Mouse (Mus musculus) urinary bladder, postnatal 14 days (tissue): ENCODE measurements at regions not wholly inside any gene's neighbourhood (a gene's known extent, or its start where the extent isn't known, plus 50 kb on each side); places are given as distances from the start of the nearest gene placed in this dataset.
A peak's percentile ranks its signal among the peaks of the same experiment; 100 is the strongest.

ENCODE experiments used
- DNase-seq: peaks from one replicate; pipeline ENCODE4 v3.0.0; 2021; ENCODE audit warnings: low spot score

- no peak for DNase-seq
These were observed 51.9 kb upstream of the Lgalsl start for GRCm38 (mm10) chr11:20882756-20883155.

GRCm38 (mm10) chr11:20883907-20884306 is 53.1 kb upstream of the Lgalsl start:
- DNase-seq, result no peak

GRCm38 (mm10) chr11:20887044-20887443 is 56.2 kb upstream of the Lgalsl start:
- no peak for DNase-seq

GRCm38 (mm10) chr11:20890479-20890878 is 59.6 kb upstream of the Lgalsl start:
- DNase-seq, result no peak

GRCm38 (mm10) chr11:20891711-20892110 is 60.9 kb upstream of the Lgalsl start:
- peak; percentile 57 for DNase-seq

- DNase-seq, result peak; percentile 82
These were observed 65.6 kb upstream of the Lgalsl start for GRCm38 (mm10) chr11:20896277-20897123.

GRCm38 (mm10) chr11:20897468-20897867 is 66.6 kb upstream of the Lgalsl start:
- no peak for DNase-seq

- DNase-seq, result no peak
These were observed 67.7 kb upstream of the Lgalsl start for GRCm38 (mm10) chr11:20898558-20898957.

- no peak for DNase-seq
These were observed 68.9 kb upstream of the Lgalsl start for GRCm38 (mm10) chr11:20899766-20900165.

- DNase-seq, result no peak
These were observed 71.1 kb upstream of the Lgalsl start for GRCm38 (mm10) chr11:20902001-20902400.

- no peak for DNase-seq
These were observed 72.1 kb upstream of the Lgalsl start for GRCm38 (mm10) chr11:20902910-20903309.

- no peak for DNase-seq
These were observed 77.1 kb upstream of the Lgalsl start for GRCm38 (mm10) chr11:20907996-20908395.

- DNase-seq, result no peak
These were observed 77.6 kb upstream of the Lgalsl start for GRCm38 (mm10) chr11:20908471-20908870.

- no peak for DNase-seq
These were observed 82.2 kb upstream of the Lgalsl start for GRCm38 (mm10) chr11:20913042-20913441.

GRCm38 (mm10) chr11:20913598-20914296 is 82.9 kb upstream of the Lgalsl start:
- DNase-seq, result peak; percentile 89

GRCm38 (mm10) chr11:20914297-20914997 is 83.6 kb upstream of the Lgalsl start:
- DNase-seq, result no peak

- peak; percentile 39 for DNase-seq
These were observed 84.3 kb upstream of the Lgalsl start for GRCm38 (mm10) chr11:20915182-20915602.

- no peak for DNase-seq
These were observed 85.0 kb upstream of the Lgalsl start for GRCm38 (mm10) chr11:20915687-20916432.

GRCm38 (mm10) chr11:20916473-20916911 is 85.6 kb upstream of the Lgalsl start:
- peak; percentile 77 for DNase-seq

GRCm38 (mm10) chr11:20916961-20917360 is 86.1 kb upstream of the Lgalsl start:
- no peak for DNase-seq

GRCm38 (mm10) chr11:20917483-20917882 is 86.6 kb upstream of the Lgalsl start:
- DNase-seq, result no peak

- DNase-seq, result no peak
These were observed 92.3 kb upstream of the Lgalsl start for GRCm38 (mm10) chr11:20923115-20923514.
